Mouse (Mus musculus): ENCODE data around the gene Ccdc115. TPM values are rescaled to one million over a fixed set of nuclear protein-coding genes. Genes with fewer than 3 reads are reported as not detected.

Gene Ccdc115
- polyA plus RNA-seq, 1 experiment = 19.8 TPM

DNA sequence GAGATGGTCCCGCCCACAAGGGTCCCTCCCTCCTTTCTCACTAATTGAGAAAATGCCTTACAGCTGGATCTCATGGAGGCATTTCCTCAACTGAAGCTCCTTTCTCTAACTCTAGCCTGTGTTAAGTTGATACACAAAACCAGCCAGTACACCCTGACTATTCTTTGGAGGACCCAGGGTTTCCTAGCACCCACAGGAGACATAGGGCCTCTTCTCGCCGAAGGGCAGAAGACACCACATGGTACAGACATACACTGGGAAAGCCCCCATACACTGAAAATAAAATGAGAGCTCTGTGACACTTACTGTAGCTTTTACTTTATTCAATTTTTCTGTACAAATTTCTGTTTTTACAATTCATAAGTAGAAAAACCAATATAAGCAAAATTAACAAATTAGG lies 3.1 kb downstream of the Ccdc115 start:
- TF ChIP-seq POLR2A (IDR thresholded peaks at IDR 0.05; ENCODE audit: control insufficient read depth, low read depth, low read length) = no peak
- Histone ChIP-seq H3K36me3 (ENCODE audit: control insufficient read depth, insufficient read depth, low read length) (no peaks in the 10 kb centered on the region), H3K27ac (ENCODE audit: control insufficient read depth, insufficient read depth, low read depth, low read length) (no peak overlapping the region), H3K4me1 (ENCODE audit: control insufficient read depth, insufficient read depth, low read length) (peaks cover 23% of the 10 kb centered on the region), H3K4me3 (ENCODE audit: control insufficient read depth, low read depth, low read length) (no peak overlapping the region), H3K27me3 (ENCODE audit: control insufficient read depth, insufficient read depth, low read length) (peaks cover 4% of the 10 kb centered on the region; the same call in 1 of the 2 replicates)

- H3K4me3 ChIP-seq (ENCODE audit: control insufficient read depth, low read depth, low read length) = peak overlapping the region; percentile 84
- H3K27me3 ChIP-seq (ENCODE audit: control insufficient read depth, insufficient read depth, low read length) = peaks cover 4% of the 10 kb centered on the region; the same call in 1 of the 2 replicates
- H3K4me1 ChIP-seq (ENCODE audit: control insufficient read depth, insufficient read depth, low read length) = peaks cover 23% of the 10 kb centered on the region
- H3K36me3 ChIP-seq (ENCODE audit: control insufficient read depth, insufficient read depth, low read length) = no peaks in the 10 kb centered on the region
- TF ChIP-seq POLR2A (IDR thresholded peaks at IDR 0.05; ENCODE audit: control insufficient read depth, low read depth, low read length) (no peak), CTCF (IDR thresholded peaks at IDR 0.05; ENCODE audit: control insufficient read depth, insufficient read depth, insufficient replicate concordance, low read depth, low read length) (no peak)
- H3K27ac ChIP-seq (ENCODE audit: control insufficient read depth, insufficient read depth, low read depth, low read length) = no peak overlapping the region; the same call in 1 of the 2 replicates
These were observed 3.9 kb downstream of the Ccdc115 start for GRCm38 (mm10) chr1:34435371-34436120.

GRCm38 (mm10) chr1:34434660-34435160 lies 4.8 kb downstream of the Ccdc115 start:
- H3K27me3 ChIP-seq (ENCODE audit: control insufficient read depth, insufficient read depth, low read length) = peaks cover 4% of the 10 kb centered on the region; the same call in 1 of the 2 replicates
- H3K4me1 ChIP-seq (ENCODE audit: control insufficient read depth, insufficient read depth, low read length) = peaks cover 20% of the 10 kb centered on the region
- peak overlapping the region; percentile 27 for H3K27ac ChIP-seq (ENCODE audit: control insufficient read depth, insufficient read depth, low read depth, low read length)
- no peaks in the 10 kb centered on the region for H3K36me3 ChIP-seq (ENCODE audit: control insufficient read depth, insufficient read depth, low read length)
- 0 out of 2 replicates have a peak, but pooled peaks have one; percentile 17 for TF ChIP-seq POLR2A (IDR thresholded peaks at IDR 0.05; ENCODE audit: control insufficient read depth, low read depth, low read length)
- TF ChIP-seq CTCF (IDR thresholded peaks at IDR 0.05; ENCODE audit: control insufficient read depth, insufficient read depth, insufficient replicate concordance, low read depth, low read length) = no peak
- peak overlapping the region; percentile 84 for H3K4me3 ChIP-seq (ENCODE audit: control insufficient read depth, low read depth, low read length)

- H3K36me3 ChIP-seq (ENCODE audit: control insufficient read depth, insufficient read depth, low read length) = no peaks in the 10 kb centered on the region
- H3K4me1 ChIP-seq (ENCODE audit: control insufficient read depth, insufficient read depth, low read length) = peaks cover 20% of the 10 kb centered on the region
- H3K27me3 ChIP-seq (ENCODE audit: control insufficient read depth, insufficient read depth, low read length) = peaks cover 4% of the 10 kb centered on the region; the same call in 1 of the 2 replicates
- no peak overlapping the region for H3K27ac ChIP-seq (ENCODE audit: control insufficient read depth, insufficient read depth, low read depth, low read length)
- peak overlapping the region; percentile 43 for H3K4me3 ChIP-seq (ENCODE audit: control insufficient read depth, low read depth, low read length)
- TF ChIP-seq POLR2A (IDR thresholded peaks at IDR 0.05; ENCODE audit: control insufficient read depth, low read depth, low read length) = no peak
These were observed 5.5 kb downstream of the Ccdc115 start for GRCm38 (mm10) chr1:34433891-34434521.

DNA sequence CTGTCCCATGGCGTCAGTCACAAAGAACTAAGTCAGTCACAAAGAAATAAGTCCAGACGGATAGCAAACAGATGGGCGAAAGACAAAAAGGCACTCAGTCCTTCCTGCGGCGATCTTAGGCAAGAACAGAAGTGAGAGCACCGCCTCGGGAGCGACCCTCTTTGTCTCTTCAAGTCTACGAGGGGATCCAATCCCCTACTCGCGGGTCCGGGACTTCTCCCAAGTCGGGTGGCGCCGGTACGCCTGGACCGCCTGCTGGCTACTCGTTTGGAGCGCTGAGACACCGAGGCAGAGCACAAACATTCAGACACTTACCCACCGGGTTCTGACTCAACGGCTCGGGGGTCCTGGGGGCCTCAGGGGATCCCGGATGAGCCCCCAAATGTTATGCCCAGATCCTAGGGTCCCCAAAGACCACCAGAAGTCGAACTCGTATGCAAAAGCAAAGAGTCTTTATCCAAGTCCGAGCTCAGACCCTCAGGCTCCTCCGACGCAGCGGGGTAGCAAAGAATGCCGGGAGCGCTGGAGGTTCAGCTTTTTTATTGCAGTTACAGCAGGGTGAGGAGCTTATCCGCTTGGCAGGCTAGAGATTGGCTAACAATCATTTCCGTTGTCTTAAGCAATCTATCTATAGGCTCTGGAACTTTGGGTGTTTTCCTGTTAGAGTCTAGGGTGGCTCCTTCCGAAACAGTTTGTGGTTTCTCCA lies 6.5 kb downstream of the Ccdc115 start:
- no peak for TF ChIP-seq POLR2A (IDR thresholded peaks at IDR 0.05; ENCODE audit: control insufficient read depth, low read depth, low read length)
- no peak for TF ChIP-seq CTCF (IDR thresholded peaks at IDR 0.05; ENCODE audit: control insufficient read depth, insufficient read depth, insufficient replicate concordance, low read depth, low read length)
- Histone ChIP-seq H3K4me3 (ENCODE audit: control insufficient read depth, low read depth, low read length) (peak overlapping the region; percentile 73), H3K27ac (ENCODE audit: control insufficient read depth, insufficient read depth, low read depth, low read length) (peak overlapping the region; percentile 18; the same call in 1 of the 2 replicates), H3K27me3 (ENCODE audit: control insufficient read depth, insufficient read depth, low read length) (peaks cover 4% of the 10 kb centered on the region; the same call in 1 of the 2 replicates), H3K36me3 (ENCODE audit: control insufficient read depth, insufficient read depth, low read length) (no peaks in the 10 kb centered on the region), H3K4me1 (ENCODE audit: control insufficient read depth, insufficient read depth, low read length) (peaks cover 20% of the 10 kb centered on the region)

GRCm38 (mm10) chr1:34432411-34432775 lies 7.1 kb downstream of the Ccdc115 start:
- Histone ChIP-seq H3K36me3 (ENCODE audit: control insufficient read depth, insufficient read depth, low read length) (no peaks in the 10 kb centered on the region), H3K27me3 (ENCODE audit: control insufficient read depth, insufficient read depth, low read length) (peaks cover 4% of the 10 kb centered on the region; the same call in 1 of the 2 replicates), H3K4me3 (ENCODE audit: control insufficient read depth, low read depth, low read length) (peak overlapping the region; percentile 73), H3K27ac (ENCODE audit: control insufficient read depth, insufficient read depth, low read depth, low read length) (no peak overlapping the region), H3K4me1 (ENCODE audit: control insufficient read depth, insufficient read depth, low read length) (peaks cover 20% of the 10 kb centered on the region)
- TF ChIP-seq CTCF (IDR thresholded peaks at IDR 0.05; ENCODE audit: control insufficient read depth, insufficient read depth, insufficient replicate concordance, low read depth, low read length) (no peak; the same call in 1 of the 2 replicates), POLR2A (IDR thresholded peaks at IDR 0.05; ENCODE audit: control insufficient read depth, low read depth, low read length) (no peak)

GRCm38 (mm10) chr1:34431431-34431830 lies 8.0 kb downstream of the Ccdc115 start:
- Histone ChIP-seq H3K36me3 (ENCODE audit: control insufficient read depth, insufficient read depth, low read length) (no peaks in the 10 kb centered on the region), H3K4me3 (ENCODE audit: control insufficient read depth, low read depth, low read length) (no peak overlapping the region), H3K4me1 (ENCODE audit: control insufficient read depth, insufficient read depth, low read length) (peaks cover 20% of the 10 kb centered on the region), H3K27ac (ENCODE audit: control insufficient read depth, insufficient read depth, low read depth, low read length) (no peak overlapping the region), H3K27me3 (ENCODE audit: control insufficient read depth, insufficient read depth, low read length) (peaks cover 4% of the 10 kb centered on the region; the same call in 1 of the 2 replicates)
- TF ChIP-seq POLR2A (IDR thresholded peaks at IDR 0.05; ENCODE audit: control insufficient read depth, low read depth, low read length) (no peak), CTCF (IDR thresholded peaks at IDR 0.05; ENCODE audit: control insufficient read depth, insufficient read depth, insufficient replicate concordance, low read depth, low read length) (no peak)
